Mouse (Mus musculus): Measurements from ENCODE around the gene Rhog. TPM values are rescaled to one million over a fixed set of nuclear protein-coding genes. Genes with fewer than 3 reads are reported as not detected.

The Rhog gene
- total RNA-seq, 2 experiments from 2014 or later: 40.8 to 42.2 TPM

GRCm38 (mm10) chr7:102223883-102224738 lies 31.7 kb downstream of the Rhog start:
- intact Hi-C loops (cut with DNase I): loop anchor here (2.0 kb wide), 1 partner anchor 31 kb away; no protein-coding TSS in a partner anchor
- DNase-seq: peak; percentile 27 to 41

DNA sequence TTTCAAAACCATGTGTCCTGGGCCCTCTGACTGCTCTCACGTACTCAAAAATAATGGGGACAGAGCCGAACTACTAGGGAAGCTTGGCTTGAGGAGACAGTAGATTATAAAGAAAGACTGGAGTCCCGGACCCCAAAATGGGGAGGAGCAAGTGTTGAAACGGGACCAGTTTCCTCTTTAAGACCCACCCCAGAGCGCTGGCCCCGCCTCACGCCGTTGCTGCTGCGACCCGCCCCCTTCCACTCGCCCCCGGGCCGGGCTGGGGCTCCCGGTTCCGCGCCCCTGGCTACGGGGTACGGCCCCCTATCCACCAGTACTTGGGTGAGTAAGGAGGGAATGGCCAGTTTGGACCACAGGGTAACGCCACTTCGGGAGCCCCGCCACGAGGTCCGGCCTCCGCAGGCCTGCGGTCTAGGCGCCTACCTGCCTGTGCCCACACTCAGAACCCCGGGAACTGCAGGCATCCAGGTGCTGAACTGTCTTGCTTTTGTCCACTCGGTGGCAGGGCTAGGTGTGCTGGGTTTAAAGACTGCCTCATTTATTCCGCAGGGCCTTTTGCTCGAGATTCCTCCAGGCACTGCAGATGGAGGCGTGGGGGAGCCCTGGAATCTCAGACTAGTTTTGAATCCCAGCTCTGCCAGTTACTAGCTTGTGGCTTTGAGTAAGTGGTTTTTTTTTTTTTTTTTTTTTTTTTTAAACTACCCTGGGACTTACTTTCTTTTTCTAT lies 32.9 kb downstream of the Rhog start:
- intact Hi-C loops (cut with DNase I): loop anchor here (2.0 kb wide), 1 partner anchor 30 kb away; no protein-coding TSS in a partner anchor
- DNase-seq: peak; percentile 74 to 77

DNA sequence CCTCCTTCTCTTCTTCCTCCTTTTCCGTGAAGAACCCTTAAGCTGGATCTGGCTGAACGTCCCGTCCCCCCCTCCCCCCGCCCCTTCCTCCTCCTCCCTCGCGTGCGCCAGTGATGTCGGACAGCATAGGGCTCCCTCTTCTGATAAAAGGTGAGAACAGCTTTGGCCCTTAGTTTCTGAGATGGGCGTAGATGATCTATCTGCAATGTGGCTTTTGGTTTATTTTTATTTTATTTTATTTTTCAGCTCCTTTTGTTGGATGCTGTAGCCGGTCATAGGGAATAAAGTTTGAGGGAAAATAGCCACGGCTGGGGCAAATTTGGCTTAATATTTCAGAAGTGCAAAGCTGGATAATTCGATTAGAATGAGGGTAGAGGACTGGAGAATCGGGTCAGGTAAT lies 33.5 kb downstream of the Rhog start:
- intact Hi-C loops (cut with DNase I): loop anchor here (2.0 kb wide), 1 partner anchor 30 kb away; no protein-coding TSS in a partner anchor
- DNase-seq: peak; percentile 52 to 62

DNA sequence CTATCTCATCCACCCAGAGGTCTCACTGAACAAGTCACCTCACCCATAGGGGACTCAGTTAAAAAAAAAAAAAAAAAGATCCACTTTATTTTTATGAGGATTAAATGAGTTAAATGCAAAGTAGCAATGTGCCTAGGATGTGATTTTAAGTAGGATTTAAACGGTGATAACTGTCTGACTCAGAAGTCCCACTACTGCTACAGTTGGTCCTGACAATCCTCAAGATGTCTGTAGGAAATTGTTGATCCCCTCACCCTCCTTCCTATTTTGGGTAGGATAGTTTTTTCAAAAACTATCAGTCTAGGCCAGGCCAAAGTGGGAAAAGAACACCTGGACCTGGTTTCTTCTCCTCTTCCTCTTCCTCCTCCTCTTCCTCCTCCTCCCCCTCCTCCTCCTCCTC lies 34.0 kb downstream of the Rhog start:
- DNase-seq: no peak
- intact Hi-C loops (cut with DNase I): loop anchor here (2.0 kb wide), 1 partner anchor 29 kb away; no protein-coding TSS in a partner anchor

- DNase-seq: no peak
- intact Hi-C loops (cut with DNase I): no loop called here
Observed at GRCm38 (mm10) chr7:102211071-102211470, 44.8 kb downstream of the Rhog start.

DNA sequence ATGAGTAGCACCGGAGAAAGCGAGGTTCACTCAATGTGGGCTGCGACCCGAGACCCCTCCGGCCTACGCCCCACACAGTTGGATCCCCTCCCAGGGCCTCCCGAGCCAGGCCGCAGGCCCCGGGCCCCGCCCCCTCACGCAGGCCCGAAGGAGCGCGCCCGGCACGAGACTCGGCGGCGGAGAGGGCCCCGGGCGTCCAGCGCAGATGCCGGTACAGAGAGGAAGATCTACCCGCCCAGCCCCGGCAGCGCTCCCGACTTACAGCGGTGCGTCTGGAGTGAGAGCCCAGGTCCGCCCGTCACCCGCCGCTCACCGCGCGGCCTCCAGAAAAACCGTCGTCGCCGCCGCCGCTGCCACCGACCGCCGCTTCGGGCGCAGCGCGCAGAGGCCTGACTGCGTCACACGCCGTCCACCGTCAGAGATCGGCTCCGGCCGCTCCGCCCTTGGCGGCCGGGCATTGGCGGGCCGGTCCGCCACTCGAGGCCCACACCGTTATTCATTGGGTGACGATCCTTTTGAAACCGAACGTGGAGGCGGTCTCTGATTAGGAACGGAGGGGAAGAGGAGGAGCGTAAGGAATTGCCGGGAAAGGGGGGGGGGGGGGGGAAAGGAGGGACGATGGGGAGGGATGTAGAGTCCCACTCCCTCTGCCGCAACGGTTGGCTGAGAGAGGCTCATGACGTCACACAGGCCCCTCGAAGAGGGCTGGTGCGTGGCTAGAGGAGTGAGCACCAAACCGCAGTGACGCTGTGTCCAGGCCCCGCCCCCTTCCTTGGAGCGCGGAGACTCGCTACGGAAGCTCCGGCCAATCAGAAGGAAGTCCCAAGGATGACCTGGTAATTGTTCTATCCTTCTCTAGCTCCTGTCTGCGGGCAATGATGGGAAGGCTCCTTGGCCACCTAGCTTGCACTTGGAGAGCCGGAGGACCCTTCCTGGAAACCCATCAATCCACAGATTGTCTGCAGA lies 45.8 kb downstream of the Rhog start, which contains the start of the genes Nup98 and Pgap2:
Nup98 (minus strand) TSS at position 421 of the 966 bp plus-strand sequence.
Pgap2 (plus strand) TSS at position 453 of the 966 bp plus-strand sequence.
- intact Hi-C loops (cut with DNase I): no loop called here
- peak; percentile 99 for DNase-seq

DNA sequence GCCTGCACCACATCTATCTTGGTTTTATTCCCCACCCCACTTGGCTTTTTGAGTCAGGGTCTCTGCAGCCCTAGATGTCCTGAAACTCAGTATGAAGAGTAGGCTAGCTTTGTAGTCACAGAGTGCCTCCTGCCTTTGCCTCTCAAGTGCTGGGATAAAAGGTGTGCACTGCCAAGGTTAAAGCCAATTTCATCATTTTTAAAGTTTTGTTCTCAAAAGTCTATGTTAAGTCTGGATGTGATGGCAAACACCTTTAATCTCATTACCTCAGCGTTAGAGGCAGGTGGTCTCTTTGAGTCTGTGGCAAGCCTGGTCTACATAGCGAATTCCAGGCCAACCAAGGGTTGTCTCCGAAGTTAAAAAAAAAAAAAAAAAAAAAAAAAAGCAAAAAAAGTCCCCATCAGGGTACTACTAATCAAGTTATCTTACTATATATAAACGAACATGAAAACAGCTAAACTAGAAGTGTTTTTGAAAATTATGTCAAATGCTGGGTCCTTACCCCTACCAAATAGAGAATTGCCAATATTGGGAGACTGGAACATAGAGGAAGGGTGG lies 47.0 kb downstream of the Rhog start:
- DNase-seq: no peak
- intact Hi-C loops (cut with DNase I): no loop called here

DNA sequence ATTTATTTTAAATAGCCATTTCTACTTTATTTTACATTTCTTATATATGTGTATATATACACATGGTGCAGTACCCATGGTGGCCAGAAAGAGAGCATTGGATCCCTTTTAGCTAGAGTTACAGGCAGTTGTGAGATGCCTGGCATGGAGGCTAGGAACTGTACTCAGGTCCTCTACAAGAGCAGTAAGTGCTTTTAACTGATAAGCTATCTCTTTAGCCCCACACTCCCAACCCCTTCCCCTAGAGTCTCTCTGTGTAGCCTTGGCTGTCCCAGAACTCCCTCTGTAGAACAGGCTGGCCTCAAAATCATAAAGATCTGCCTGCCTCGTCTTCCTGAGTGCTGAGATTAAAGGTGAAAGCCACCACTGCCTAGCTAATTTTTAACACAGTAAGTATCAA lies 50.2 kb downstream of the Rhog start:
- DNase-seq: no peak
- intact Hi-C loops (cut with DNase I): no loop called here

DNA sequence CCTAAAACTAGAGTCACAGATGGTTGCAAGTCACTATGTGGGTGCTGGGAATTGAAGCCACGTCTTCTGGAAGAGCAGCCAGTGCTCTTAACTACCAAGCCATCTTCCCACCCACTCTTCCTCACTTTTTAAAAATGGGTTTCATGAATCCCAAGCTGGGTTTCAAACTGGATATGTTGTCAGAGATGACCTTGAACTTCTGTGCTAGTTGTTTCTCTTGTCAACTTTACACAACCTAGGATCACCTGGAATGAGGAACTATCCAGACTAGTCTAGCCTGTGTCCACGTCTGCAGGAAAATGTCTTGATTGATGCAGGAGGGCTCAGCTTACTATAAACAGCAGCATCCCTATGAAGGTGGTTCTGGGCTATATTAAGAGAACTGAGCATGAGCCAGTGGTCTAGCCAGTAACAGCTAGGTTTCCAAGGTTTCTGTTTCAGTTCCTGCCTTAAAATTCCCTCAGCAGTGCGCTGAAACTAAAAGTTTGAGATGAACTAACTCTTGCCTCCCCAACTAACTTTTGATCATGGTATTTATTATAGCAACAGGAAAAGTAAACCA lies 51.5 kb downstream of the Rhog start:
- intact Hi-C loops (cut with DNase I): no loop called here

DNA sequence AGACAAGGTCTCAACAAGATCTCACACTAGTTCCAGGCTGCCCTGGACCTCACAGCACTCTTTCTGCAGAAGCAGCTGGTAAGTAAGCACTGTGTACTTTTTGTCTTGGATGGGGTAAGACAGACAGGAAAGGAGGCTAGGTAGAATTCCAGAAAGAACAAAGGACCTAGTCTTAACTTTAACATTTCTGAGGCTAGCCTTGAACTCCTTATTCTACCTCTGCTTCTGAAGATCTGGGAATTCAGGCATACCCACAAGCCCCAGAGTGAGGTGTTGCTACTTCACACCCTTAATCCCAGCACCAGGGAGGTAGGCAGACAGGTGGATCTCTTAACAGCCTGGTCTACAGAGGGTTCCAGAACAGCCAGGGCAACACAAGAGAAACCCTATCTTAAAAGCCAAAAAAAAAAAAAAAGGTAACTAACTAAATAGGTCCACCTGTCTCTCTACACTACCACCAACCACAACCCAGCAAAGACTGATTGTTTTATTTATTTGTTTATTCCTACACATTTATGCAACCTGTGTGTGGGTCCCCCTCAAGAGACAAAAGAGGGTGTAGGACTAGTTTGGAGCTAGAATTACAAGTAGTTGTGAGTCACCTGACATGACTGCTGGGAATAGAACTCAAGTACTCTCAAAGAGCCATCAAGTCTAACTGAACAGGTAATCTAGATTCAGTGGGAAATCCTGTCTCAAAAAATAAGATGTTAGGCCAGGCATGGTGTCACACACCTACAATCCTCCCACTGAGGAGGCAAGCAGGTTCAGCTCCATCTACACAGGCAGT lies 54.7 kb downstream of the Rhog start:
- intact Hi-C loops (cut with DNase I): no loop called here
- no peak for DNase-seq

More for the DNA sequence above, 51.5 kb downstream of the Rhog start:
- DNase-seq: no peak

GRCm38 (mm10) chr7:102200576-102200975 lies 55.3 kb downstream of the Rhog start:
- intact Hi-C loops (cut with DNase I): no loop called here
- DNase-seq: no peak

DNA sequence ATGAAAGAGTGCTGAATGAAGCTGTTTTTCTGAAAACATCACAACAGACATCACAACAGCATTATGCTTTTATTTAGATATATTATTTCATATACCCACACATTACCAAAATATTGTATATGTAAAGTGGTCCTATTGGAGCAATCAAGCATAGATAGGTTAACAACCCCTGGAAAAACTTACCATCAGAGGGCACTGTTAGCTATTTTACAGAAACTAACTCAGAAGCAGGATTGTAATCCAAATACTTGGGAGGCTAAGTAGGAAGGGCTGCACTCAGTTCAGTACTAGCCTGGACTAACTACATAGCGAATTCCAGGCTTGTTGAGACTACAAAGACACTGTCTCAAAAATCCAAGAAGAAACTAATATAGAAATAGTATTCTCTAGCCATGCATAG lies 63.5 kb downstream of the Rhog start:
- intact Hi-C loops (cut with DNase I): loop anchor here (1.0 to 2.0 kb wide), 2 partner anchors 30 to 58 kb away; no protein-coding TSS in a partner anchor

More for the DNA sequence above, 63.5 kb downstream of the Rhog start:
- peak in 1 of 2 experiments; percentile 15 for DNase-seq

Other genes with a start within 250 kb of the Rhog start
- gene Il18bp, start 237.4 kb downstream of the Rhog start, total RNA-seq (2021): 1 to 10 TPM; 4.4 to 5.7 TPM
- gene Rnf121, start 190.6 kb downstream of the Rhog start, total RNA-seq (2021): 10 to 100 TPM; 20.4 to 24.3 TPM
- gene Xndc1, start 190.5 kb downstream of the Rhog start, total RNA-seq (2021): 10 to 100 TPM in 1 of 2 experiments, 1 to 10 TPM in 1; 9.6 to 10.9 TPM
- gene Xntrpc, start 190.3 kb downstream of the Rhog start, total RNA-seq (2021): under 1 TPM; 0.81 to 0.92 TPM
- under 1 TPM in 1 of 2 experiments, not detected in 1; 0.20 TPM for gene Trpc2, start 172.9 kb downstream of the Rhog start, total RNA-seq (2021)
- 10 to 100 TPM; 44.2 to 46.2 TPM for gene Art1, start 154.3 kb downstream of the Rhog start, total RNA-seq (2021)
- gene Art5, start 146.6 kb downstream of the Rhog start, total RNA-seq (2021): 1 to 10 TPM; 1.5 to 2.1 TPM
- gene Chrna10, start 139.2 kb downstream of the Rhog start, total RNA-seq (2021): under 1 TPM; 0.10 to 0.30 TPM
- gene Nup98, start 45.9 kb downstream of the Rhog start, total RNA-seq (2021): 10 to 100 TPM; 39.9 to 40.5 TPM
- 10 to 100 TPM; 55.2 to 58.0 TPM for gene Pgap2, start 45.8 kb downstream of the Rhog start, total RNA-seq (2021)
- gene Stim1, start 11.8 kb upstream of the Rhog start, total RNA-seq (2021): 10 to 100 TPM; 23.4 to 30.7 TPM
- 10 to 100 TPM; 36.2 to 41.2 TPM for gene Rrm1, start 185.6 kb upstream of the Rhog start, total RNA-seq (2021)
- gene Olfr543, start 225.6 kb upstream of the Rhog start, total RNA-seq (2021): not detected
- not detected for gene Olfr544, start 232.3 kb upstream of the Rhog start, total RNA-seq (2021)
- not detected for gene Olfr545, start 243.5 kb upstream of the Rhog start, total RNA-seq (2021)